Mouse (Mus musculus) thymus, adult 18-20 months (tissue): ENCODE results near the gene Cyp26b1.
A peak's percentile ranks its signal among the peaks of the same experiment; 100 is the strongest.

Experiments
- DNase-seq, 2 experiments: peaks; one replicate each; pipeline ENCODE4 v3.0.0; 2022; ENCODE audit warnings: mixed read lengths in 2 of 2

Cyp26b1 gene

GRCm38 (mm10) chr6:84586551-84587200 lies 7.0 kb downstream of the Cyp26b1 start:
- DNase-seq = no peak

GRCm38 (mm10) chr6:84585686-84586300 lies 7.9 kb downstream of the Cyp26b1 start:
- no peak for DNase-seq

GRCm38 (mm10) chr6:84584783-84585685 lies 8.7 kb downstream of the Cyp26b1 start:
- DNase-seq = no peak

GRCm38 (mm10) chr6:84583841-84584782 lies 9.6 kb downstream of the Cyp26b1 start:
- no peak for DNase-seq

- peak; percentile 45 to 55 for DNase-seq
Measured at GRCm38 (mm10) chr6:84583371-84583770, 10.3 kb downstream of the Cyp26b1 start.

- DNase-seq = no peak
Measured at GRCm38 (mm10) chr6:84582826-84583225, 10.9 kb downstream of the Cyp26b1 start.

- DNase-seq = no peak
Measured at GRCm38 (mm10) chr6:84581833-84582445, 11.8 kb downstream of the Cyp26b1 start.

- DNase-seq = no peak
Measured at GRCm38 (mm10) chr6:84580979-84581832, 12.5 kb downstream of the Cyp26b1 start.

- no peak for DNase-seq
Measured at GRCm38 (mm10) chr6:84579508-84579907, 14.2 kb downstream of the Cyp26b1 start.

- no peak for DNase-seq
Measured at GRCm38 (mm10) chr6:84578928-84579327, 14.8 kb downstream of the Cyp26b1 start.

- DNase-seq = no peak
Measured at GRCm38 (mm10) chr6:84577898-84578297, 15.8 kb downstream of the Cyp26b1 start.

- no peak for DNase-seq
Measured at GRCm38 (mm10) chr6:84573905-84574660, 19.6 kb downstream of the Cyp26b1 start.

- no peak for DNase-seq
Measured at GRCm38 (mm10) chr6:84570039-84570438, 23.7 kb downstream of the Cyp26b1 start.

- DNase-seq = no peak
Measured at GRCm38 (mm10) chr6:84569590-84569989, 24.1 kb downstream of the Cyp26b1 start.

- DNase-seq = no peak
Measured at GRCm38 (mm10) chr6:84568880-84569279, 24.8 kb downstream of the Cyp26b1 start.

- DNase-seq = no peak
Measured at GRCm38 (mm10) chr6:84567696-84568095, 26.0 kb downstream of the Cyp26b1 start.

GRCm38 (mm10) chr6:84566825-84567224 lies 26.9 kb downstream of the Cyp26b1 start:
- no peak for DNase-seq

GRCm38 (mm10) chr6:84565245-84565644 lies 28.5 kb downstream of the Cyp26b1 start:
- no peak for DNase-seq

GRCm38 (mm10) chr6:84562948-84563347 lies 30.8 kb downstream of the Cyp26b1 start:
- DNase-seq = no peak

- DNase-seq = no peak
Measured at GRCm38 (mm10) chr6:84561171-84561570, 32.5 kb downstream of the Cyp26b1 start.
